Mouse (Mus musculus): ENCODE results near the gene Bcl11a. TPM values are rescaled to one million over a fixed set of nuclear protein-coding genes. Genes with fewer than 3 reads are reported as not detected.

Bcl11a gene
- polyA plus RNA-seq, 1 experiment: not detected

DNA sequence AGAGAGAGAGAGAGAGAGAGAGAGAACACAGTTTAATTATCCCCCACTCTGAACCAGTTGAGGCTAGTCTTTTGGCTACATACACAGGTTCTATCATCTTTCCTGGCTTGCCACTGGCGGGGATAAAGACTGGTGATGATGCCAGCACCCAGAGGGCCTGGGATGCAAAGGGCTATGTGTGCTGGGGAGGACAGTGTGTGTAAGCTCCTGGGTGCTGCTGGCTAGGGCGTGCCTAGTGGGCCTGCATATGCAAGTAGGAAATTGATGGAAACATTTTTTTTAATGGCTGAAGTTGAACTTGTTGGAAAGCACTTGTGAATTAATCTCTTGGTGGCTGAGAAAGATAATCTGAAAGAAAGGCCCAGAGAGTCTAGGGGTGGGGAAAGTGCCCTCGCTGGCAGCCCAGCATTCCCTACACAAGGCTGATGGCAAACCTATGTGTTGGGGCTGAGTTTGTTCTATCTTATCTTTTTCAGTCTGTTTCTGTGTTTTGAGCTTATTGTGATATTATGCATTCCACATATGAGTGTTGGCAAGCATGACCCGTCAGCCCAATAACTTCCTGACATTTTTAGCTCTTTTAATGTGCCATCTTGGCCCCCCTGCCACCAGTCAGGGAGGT, 22.7 kb downstream of the Bcl11a start:
- Histone ChIP-seq H3K27me3 (ENCODE audit: control insufficient read depth, insufficient read depth, insufficient read length) (no peaks in the 10 kb centered on the region), H3K79me2 (ENCODE audit: control insufficient read depth, insufficient read depth) (no peaks in the 10 kb centered on the region), H3ac (ENCODE audit: control insufficient read depth, insufficient read length) (no peak overlapping the region), H3K4me2 (ENCODE audit: low read depth) (no peak overlapping the region), H3K36me3 (ENCODE audit: control insufficient read depth, insufficient read depth) (no peaks in the 10 kb centered on the region), H3K4me3 (no peak overlapping the region)
- no peak for TF ChIP-seq POLR2AphosphoS2 (IDR thresholded peaks at IDR 0.05; ENCODE audit: insufficient read length, low read depth)
- no peak for TF ChIP-seq SRF (IDR thresholded peaks at IDR 0.05; ENCODE audit: control insufficient read depth, insufficient read length, low read depth)
- no peak for TF ChIP-seq USF1 (IDR thresholded peaks at IDR 0.05; ENCODE audit: low read depth)
- TF ChIP-seq CEBPB (IDR thresholded peaks at IDR 0.05; ENCODE audit: insufficient read depth, poor library complexity, severe bottlenecking): no peak
- TF ChIP-seq TCF3 (IDR thresholded peaks at IDR 0.05; ENCODE audit: insufficient read length, low read depth): no peak
- no peak for TF ChIP-seq MYOD1 (IDR thresholded peaks at IDR 0.05; ENCODE audit: control insufficient read depth in 1 of 3, insufficient read length in 2 of 3, low read depth in 2 of 3)
- no peak for TF ChIP-seq REST (IDR thresholded peaks at IDR 0.05; ENCODE audit: insufficient read depth, insufficient read length)
- TF ChIP-seq POLR2A (IDR thresholded peaks at IDR 0.05; ENCODE audit: insufficient read length, low read depth): no peak
- no peak for TF ChIP-seq TCF12 (IDR thresholded peaks at IDR 0.05; ENCODE audit: insufficient read depth, poor library complexity, severe bottlenecking)
- TF ChIP-seq MYOG (IDR thresholded peaks at IDR 0.05; ENCODE audit: control insufficient read depth in 1 of 3, insufficient read depth in 1 of 3, insufficient read length in 2 of 3, low read depth in 2 of 3): no peak
- no peak for TF ChIP-seq E2F4 (IDR thresholded peaks at IDR 0.05; ENCODE audit: insufficient read depth)

- H3K79me2 ChIP-seq (ENCODE audit: control insufficient read depth, insufficient read depth): no peaks in the 10 kb centered on the region
- H3K4me2 ChIP-seq (ENCODE audit: low read depth): no peak overlapping the region
- no peak for TF ChIP-seq TCF3 (IDR thresholded peaks at IDR 0.05; ENCODE audit: insufficient read length, low read depth)
- no peak for TF ChIP-seq MYOG (IDR thresholded peaks at IDR 0.05; ENCODE audit: control insufficient read depth in 1 of 3, insufficient read depth in 1 of 3, insufficient read length in 2 of 3, low read depth in 2 of 3)
- no peak for TF ChIP-seq TCF12 (IDR thresholded peaks at IDR 0.05; ENCODE audit: insufficient read depth, poor library complexity, severe bottlenecking)
- no peak for TF ChIP-seq REST (IDR thresholded peaks at IDR 0.05; ENCODE audit: insufficient read depth, insufficient read length)
- no peak for TF ChIP-seq USF1 (IDR thresholded peaks at IDR 0.05; ENCODE audit: low read depth)
- TF ChIP-seq CEBPB (IDR thresholded peaks at IDR 0.05; ENCODE audit: insufficient read depth, poor library complexity, severe bottlenecking): no peak
- TF ChIP-seq POLR2AphosphoS2 (IDR thresholded peaks at IDR 0.05; ENCODE audit: insufficient read length, low read depth): no peak
- no peak for TF ChIP-seq E2F4 (IDR thresholded peaks at IDR 0.05; ENCODE audit: insufficient read depth)
- TF ChIP-seq POLR2A (IDR thresholded peaks at IDR 0.05; ENCODE audit: insufficient read length, low read depth): no peak
- no peak for TF ChIP-seq SRF (IDR thresholded peaks at IDR 0.05; ENCODE audit: control insufficient read depth, insufficient read length, low read depth)
- TF ChIP-seq MYOD1 (IDR thresholded peaks at IDR 0.05; ENCODE audit: control insufficient read depth in 1 of 3, insufficient read length in 2 of 3, low read depth in 2 of 3): no peak
- no peak for TF ChIP-seq MAX (IDR thresholded peaks at IDR 0.05; ENCODE audit: low read depth)
- no peak overlapping the region for H3ac ChIP-seq (ENCODE audit: control insufficient read depth, insufficient read length)
- H3K27me3 ChIP-seq (ENCODE audit: control insufficient read depth, insufficient read depth, insufficient read length): no peaks in the 10 kb centered on the region
- H3K4me3 ChIP-seq: no peak overlapping the region
- H3K36me3 ChIP-seq (ENCODE audit: control insufficient read depth, insufficient read depth): no peaks in the 10 kb centered on the region
Observed at GRCm38 (mm10) chr11:24101625-24102024, 23.8 kb downstream of the Bcl11a start.

DNA sequence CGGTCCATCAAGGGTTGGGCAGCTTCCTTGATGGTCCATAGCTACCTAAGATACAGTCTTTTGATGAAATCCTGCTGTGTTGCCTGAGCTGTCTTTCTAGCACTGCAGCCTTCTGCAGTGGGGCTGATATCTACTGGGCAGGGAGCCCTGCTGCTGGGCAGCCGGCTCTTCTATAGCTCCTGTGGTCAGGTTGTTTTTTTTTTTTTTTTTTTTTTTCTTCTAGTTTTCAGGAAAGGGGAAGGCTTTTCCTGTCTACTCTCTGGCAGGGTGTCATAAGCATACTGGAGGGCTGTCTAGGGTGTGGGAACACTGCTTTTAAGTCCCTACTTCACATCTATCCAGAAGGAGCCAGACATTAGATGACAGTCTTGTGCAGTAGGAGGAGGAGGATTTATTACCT, 24.5 kb downstream of the Bcl11a start:
- Histone ChIP-seq H3K27me3 (ENCODE audit: control insufficient read depth, insufficient read depth, insufficient read length) (no peaks in the 10 kb centered on the region), H3K4me2 (ENCODE audit: low read depth) (no peak overlapping the region), H3K79me2 (ENCODE audit: control insufficient read depth, insufficient read depth) (no peaks in the 10 kb centered on the region), H3ac (ENCODE audit: control insufficient read depth, insufficient read length) (no peak overlapping the region), H3K36me3 (ENCODE audit: control insufficient read depth, insufficient read depth) (no peaks in the 10 kb centered on the region), H3K4me3 (no peak overlapping the region)
- TF ChIP-seq MYOG (IDR thresholded peaks at IDR 0.05; ENCODE audit: control insufficient read depth in 1 of 3, insufficient read depth in 1 of 3, insufficient read length in 2 of 3, low read depth in 2 of 3): no peak
- no peak for TF ChIP-seq REST (IDR thresholded peaks at IDR 0.05; ENCODE audit: insufficient read depth, insufficient read length)
- TF ChIP-seq SRF (IDR thresholded peaks at IDR 0.05; ENCODE audit: control insufficient read depth, insufficient read length, low read depth): no peak
- no peak for TF ChIP-seq MAX (IDR thresholded peaks at IDR 0.05; ENCODE audit: low read depth)
- TF ChIP-seq POLR2A (IDR thresholded peaks at IDR 0.05; ENCODE audit: insufficient read length, low read depth): no peak
- TF ChIP-seq MYOD1 (IDR thresholded peaks at IDR 0.05; ENCODE audit: control insufficient read depth in 1 of 3, insufficient read length in 2 of 3, low read depth in 2 of 3): no peak
- TF ChIP-seq E2F4 (IDR thresholded peaks at IDR 0.05; ENCODE audit: insufficient read depth): no peak
- no peak for TF ChIP-seq TCF3 (IDR thresholded peaks at IDR 0.05; ENCODE audit: insufficient read length, low read depth)
- no peak for TF ChIP-seq TCF12 (IDR thresholded peaks at IDR 0.05; ENCODE audit: insufficient read depth, poor library complexity, severe bottlenecking)
- no peak for TF ChIP-seq USF1 (IDR thresholded peaks at IDR 0.05; ENCODE audit: low read depth)
- TF ChIP-seq CEBPB (IDR thresholded peaks at IDR 0.05; ENCODE audit: insufficient read depth, poor library complexity, severe bottlenecking): no peak
- no peak for TF ChIP-seq POLR2AphosphoS2 (IDR thresholded peaks at IDR 0.05; ENCODE audit: insufficient read length, low read depth)

- no peaks in the 10 kb centered on the region for H3K36me3 ChIP-seq (ENCODE audit: control insufficient read depth, insufficient read depth)
- TF ChIP-seq POLR2AphosphoS2 (IDR thresholded peaks at IDR 0.05; ENCODE audit: insufficient read length, low read depth): no peak
- TF ChIP-seq REST (IDR thresholded peaks at IDR 0.05; ENCODE audit: insufficient read depth, insufficient read length): no peak
- no peak for TF ChIP-seq TCF12 (IDR thresholded peaks at IDR 0.05; ENCODE audit: insufficient read depth, poor library complexity, severe bottlenecking)
- no peak for TF ChIP-seq E2F4 (IDR thresholded peaks at IDR 0.05; ENCODE audit: insufficient read depth)
- no peak for TF ChIP-seq SRF (IDR thresholded peaks at IDR 0.05; ENCODE audit: control insufficient read depth, insufficient read length, low read depth)
- TF ChIP-seq USF1 (IDR thresholded peaks at IDR 0.05; ENCODE audit: low read depth): no peak
- TF ChIP-seq MYOD1 (IDR thresholded peaks at IDR 0.05; ENCODE audit: control insufficient read depth in 1 of 3, insufficient read length in 2 of 3, low read depth in 2 of 3): no peak
- no peak for TF ChIP-seq POLR2A (IDR thresholded peaks at IDR 0.05; ENCODE audit: insufficient read length, low read depth)
- no peak for TF ChIP-seq MYOG (IDR thresholded peaks at IDR 0.05; ENCODE audit: control insufficient read depth in 1 of 3, insufficient read depth in 1 of 3, insufficient read length in 2 of 3, low read depth in 2 of 3)
- TF ChIP-seq TCF3 (IDR thresholded peaks at IDR 0.05; ENCODE audit: insufficient read length, low read depth): no peak
- TF ChIP-seq MAX (IDR thresholded peaks at IDR 0.05; ENCODE audit: low read depth): no peak
- TF ChIP-seq CEBPB (IDR thresholded peaks at IDR 0.05; ENCODE audit: insufficient read depth, poor library complexity, severe bottlenecking): no peak
- no peak overlapping the region for H3ac ChIP-seq (ENCODE audit: control insufficient read depth, insufficient read length)
- no peak overlapping the region for H3K4me2 ChIP-seq (ENCODE audit: low read depth)
- H3K79me2 ChIP-seq (ENCODE audit: control insufficient read depth, insufficient read depth): no peaks in the 10 kb centered on the region
- no peak overlapping the region for H3K4me3 ChIP-seq
- H3K27me3 ChIP-seq (ENCODE audit: control insufficient read depth, insufficient read depth, insufficient read length): no peaks in the 10 kb centered on the region
Observed at GRCm38 (mm10) chr11:24103128-24103742, 25.4 kb downstream of the Bcl11a start.
